In genomic region chr5:34252307-34252966, GRCm38 (mm10) we compare ENCODE assay signal across 7 mouse cellular contexts. TPM values are rescaled to one million over a fixed set of nuclear protein-coding genes. Genes with fewer than 3 reads are reported as not detected.
DNase-seq lines count a peak whose midpoint lies in the region; ATAC-seq and TF ChIP-seq lines count a peak whose summit lies in the region.

No protein-coding gene starts in this region.

- TF ChIP-seq CTCF in cortical plate, adult 2 months (IDR thresholded peaks at IDR 0.05; ENCODE audit: extremely low read depth, insufficient read depth, low read length): no peak
- TF ChIP-seq CTCF in olfactory bulb, adult 2 months (IDR thresholded peaks at IDR 0.05; ENCODE audit: insufficient read depth, low read depth, low read length): no peak

- H3K4me2 ChIP-seq in kidney, embryonic 16.5 days (replicated peaks; ENCODE audit: low read depth, low read length): no peak overlapping the region
- no peak overlapping the region for H3K4me2 ChIP-seq in kidney, embryonic 15.5 days
- no peak overlapping the region for H3K4me2 ChIP-seq in forebrain, embryonic 16.5 days (ENCODE audit: low read length)

- H3K4me1 ChIP-seq in kidney, embryonic 16.5 days (ENCODE audit: insufficient read depth, low read length): peaks cover 4% of the 10 kb centered on the region
- peaks cover 18% of the 10 kb centered on the region; the same call in 1 of the 2 replicates for H3K4me1 ChIP-seq in kidney, embryonic 15.5 days
- H3K4me1 ChIP-seq in cortical plate, adult 2 months (ENCODE audit: control insufficient read depth, insufficient read depth, low read length): peaks cover 19% of the 10 kb centered on the region
- H3K4me1 ChIP-seq in forebrain, embryonic 16.5 days (replicated peaks; ENCODE audit: control insufficient read depth, insufficient read depth, low read length): peaks cover 22% of the 10 kb centered on the region
- H3K4me1 ChIP-seq in olfactory bulb, adult 2 months (ENCODE audit: control insufficient read depth, insufficient read depth, low read length): peaks cover 41% of the 10 kb centered on the region

- ATAC-seq in kidney, embryonic 16.5 days (ENCODE audit: low FRiP score, low TSS enrichment): 0 out of 2 replicates have a peak, but pooled peaks have one; percentile 42
- no peak for ATAC-seq in kidney, embryonic 15.5 days (replicated peaks; ENCODE audit: low FRiP score)
- peak; percentile 89 for ATAC-seq in forebrain, embryonic 16.5 days

- WGBS in kidney, embryonic 16.5 days: 39% methylated on average over 4 of the region's 4 CpGs
- WGBS in kidney, embryonic 15.5 days: 42% methylated on average over 4 of the region's 4 CpGs
- WGBS in forebrain, embryonic 16.5 days: under 1% methylated on average over 4 of the region's 4 CpGs
- WGBS in olfactory bulb, adult 2 months: 13% methylated on average over 4 of the region's 4 CpGs

- H3K36me3 ChIP-seq in kidney, embryonic 16.5 days (ENCODE audit: insufficient read depth, low read length): no peaks in the 10 kb centered on the region
- no peaks in the 10 kb centered on the region for H3K36me3 ChIP-seq in kidney, embryonic 15.5 days
- H3K36me3 ChIP-seq in forebrain, embryonic 16.5 days (ENCODE audit: control insufficient read depth, insufficient read depth): no peaks in the 10 kb centered on the region

- H3K4me3 ChIP-seq in kidney, embryonic 16.5 days (ENCODE audit: low read length): no peak overlapping the region
- H3K4me3 ChIP-seq in kidney, embryonic 15.5 days (replicated peaks): no peak overlapping the region
- H3K4me3 ChIP-seq in cortical plate, adult 2 months (ENCODE audit: insufficient read depth, low read length): no peak overlapping the region
- H3K4me3 ChIP-seq in forebrain, embryonic 16.5 days (replicated peaks; ENCODE audit: low read length): no peak overlapping the region
- H3K4me3 ChIP-seq in olfactory bulb, adult 2 months (ENCODE audit: insufficient read depth, low read depth, low read length): no peak overlapping the region

- no peak overlapping the region for H3K27ac ChIP-seq in kidney, embryonic 16.5 days (ENCODE audit: low read length)
- H3K27ac ChIP-seq in kidney, embryonic 15.5 days: no peak overlapping the region
- H3K27ac ChIP-seq in cortical plate, adult 2 months (ENCODE audit: insufficient read depth, low read length): peak overlapping the region; percentile 6
- H3K27ac ChIP-seq in forebrain, embryonic 16.5 days (ENCODE audit: low read length): peak overlapping the region; percentile 13; the same call in 1 of the 2 replicates
- H3K27ac ChIP-seq in olfactory bulb, adult 2 months (ENCODE audit: insufficient read depth, low read depth, low read length): peak overlapping the region; percentile 88

- H3K27me3 ChIP-seq in kidney, embryonic 16.5 days (ENCODE audit: insufficient read depth, low read length): no peaks in the 10 kb centered on the region
- no peaks in the 10 kb centered on the region for H3K27me3 ChIP-seq in kidney, embryonic 15.5 days
- H3K27me3 ChIP-seq in forebrain, embryonic 16.5 days (replicated peaks; ENCODE audit: control insufficient read depth, insufficient read depth, low read length): no peaks in the 10 kb centered on the region

- no peaks in the 10 kb centered on the region for H3K9me3 ChIP-seq in kidney, embryonic 16.5 days (ENCODE audit: low read length)
- H3K9me3 ChIP-seq in kidney, embryonic 15.5 days (replicated peaks): no peaks in the 10 kb centered on the region
- H3K9me3 ChIP-seq in forebrain, embryonic 16.5 days (ENCODE audit: control insufficient read depth, low read length): no peaks in the 10 kb centered on the region

- H3K9ac ChIP-seq in kidney, embryonic 16.5 days (replicated peaks; ENCODE audit: low read length): no peak overlapping the region
- no peak overlapping the region for H3K9ac ChIP-seq in kidney, embryonic 15.5 days
- H3K9ac ChIP-seq in forebrain, embryonic 16.5 days (replicated peaks; ENCODE audit: low read depth, low read length): no peak overlapping the region

- no peak for TF ChIP-seq POLR2A in cortical plate, adult 2 months (IDR thresholded peaks at IDR 0.05; ENCODE audit: extremely low read depth, insufficient read depth, low read length)
- no peak for TF ChIP-seq POLR2A in olfactory bulb, adult 2 months (IDR thresholded peaks at IDR 0.05; ENCODE audit: insufficient read depth, low read depth, low read length)

- DNase-seq in adipocyte (ENCODE audit: low spot score): no peak
- no peak for DNase-seq in left cerebral cortex, adult 8-10 months (ENCODE audit: low spot score in 2 of 2)

RNA-seq across cellular contexts. Expression of gene Zfyve28, which starts 35.8 kb away (rescaled TPM):
- 0.21 and 0.34 TPM in 2 replicates for polyA plus RNA-seq in kidney, embryonic 16.5 days (2015; fragmentation: Nextera tagmentation; extraction: Ambion mirVana)
- polyA plus RNA-seq in kidney, embryonic 15.5 days (2015; fragmentation: Nextera tagmentation; extraction: Ambion mirVana): 0.37 and 0.77 TPM in 2 replicates
- 42.2 and 43.0 TPM in 2 replicates for polyA plus RNA-seq in cortical plate, adult 2 months (2012; rRNA removed)
- polyA plus RNA-seq in forebrain, embryonic 16.5 days (2015; fragmentation: Nextera tagmentation; extraction: Ambion mirVana): 4.4 and 5.2 TPM in 2 replicates
- not detected in 2 replicates for polyA plus RNA-seq in olfactory bulb, adult 2 months (2012; ENCODE audit: insufficient read depth, insufficient read length, low replicate concordance, missing spikeins)
- total RNA-seq in left cerebral cortex, adult 8-10 months (2022): 10 to 100 TPM; 57.7 to 68.9 (median 59.1) TPM

RNA-seq across cellular contexts. Expression of gene Cfap99, which starts 36.0 kb away (rescaled TPM):
- not detected in 2 replicates for polyA plus RNA-seq in kidney, embryonic 16.5 days (2015; fragmentation: Nextera tagmentation; extraction: Ambion mirVana)
- not detected in 2 replicates for polyA plus RNA-seq in kidney, embryonic 15.5 days (2015; fragmentation: Nextera tagmentation; extraction: Ambion mirVana)
- 0.38 and 0.46 TPM in 2 replicates for polyA plus RNA-seq in cortical plate, adult 2 months (2012; rRNA removed)
- polyA plus RNA-seq in forebrain, embryonic 16.5 days (2015; fragmentation: Nextera tagmentation; extraction: Ambion mirVana): 0.26 TPM in 1 of 2 replicates, not detected in the other
- polyA plus RNA-seq in olfactory bulb, adult 2 months (2012; ENCODE audit: insufficient read depth, insufficient read length, low replicate concordance, missing spikeins): not detected in 2 replicates
- total RNA-seq in left cerebral cortex, adult 8-10 months (2022): 1 to 10 TPM; 1.1 to 1.9 (median 1.6) TPM

Comparison
In these comparisons a context has a peak if more than half of its experiments do, and no peak if none do; other contexts are left out.
1. H3K27ac ChIP-seq: peak in cortical plate, adult 2 months (single experiment), forebrain, embryonic 16.5 days (single experiment) and olfactory bulb, adult 2 months (single experiment); none in kidney, embryonic 16.5 days (single experiment) and kidney, embryonic 15.5 days (single experiment).